Mouse (Mus musculus) left cerebral cortex, postnatal 10 days (tissue): ENCODE measurements around the gene Dhrs4. TPM values are rescaled to one million over a fixed set of nuclear protein-coding genes. Genes with fewer than 3 reads are reported as not detected.

Experiments
- DNase-seq, 2 experiments: peaks; one replicate each; pipeline ENCODE4 v3.0.0; 2021 to 2022; ENCODE audit warnings: low spot score in 2 of 2, mixed read lengths in 1 of 2; ENCODE audit errors: extremely low spot score in 1 of 2
- intact Hi-C: fragments of 180-260 bp; cut with DNase I; formaldehyde crosslinking; loops from one replicate; pipeline ENCODE4 v1.15.1; 2025
- total RNA-seq, 2 experiments: library from RNA; stranded (reverse); gene quantifications; 2 replicates each; pipeline ENCODE4 v1.2.3; 2021

Dhrs4 gene
- total RNA-seq, 2 experiments from 2014 or later = 11.6 to 12.9 TPM

GRCm38 (mm10) chr14:55477829-55478228, 729 bp upstream of the Dhrs4 start:
- intact Hi-C loops = no loop called here

DNA sequence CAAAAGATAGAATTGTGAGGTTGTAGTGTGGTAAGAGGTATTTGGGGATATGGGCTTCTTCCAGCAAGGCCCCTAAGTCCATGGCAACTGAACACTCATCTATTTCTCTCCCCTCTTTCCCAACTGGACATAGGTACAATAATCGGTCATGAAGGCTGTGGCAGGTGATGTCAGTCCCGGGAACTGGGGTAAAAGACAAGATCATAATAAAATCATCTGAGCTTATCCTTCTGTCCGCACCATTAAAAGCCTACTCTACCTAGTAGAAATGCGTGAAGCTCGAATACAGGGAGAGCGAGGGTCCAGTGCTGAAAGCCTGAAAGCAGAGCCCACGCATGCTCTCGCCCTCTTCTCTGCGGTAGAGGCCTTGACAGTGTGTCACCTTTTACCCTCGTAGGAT, 1.1 kb downstream of the Dhrs4 start:
- no peak for DNase-seq
- intact Hi-C loops = no loop called here

More at GRCm38 (mm10) chr14:55477829-55478228, 729 bp upstream of the Dhrs4 start:
- no peak for DNase-seq

DNA sequence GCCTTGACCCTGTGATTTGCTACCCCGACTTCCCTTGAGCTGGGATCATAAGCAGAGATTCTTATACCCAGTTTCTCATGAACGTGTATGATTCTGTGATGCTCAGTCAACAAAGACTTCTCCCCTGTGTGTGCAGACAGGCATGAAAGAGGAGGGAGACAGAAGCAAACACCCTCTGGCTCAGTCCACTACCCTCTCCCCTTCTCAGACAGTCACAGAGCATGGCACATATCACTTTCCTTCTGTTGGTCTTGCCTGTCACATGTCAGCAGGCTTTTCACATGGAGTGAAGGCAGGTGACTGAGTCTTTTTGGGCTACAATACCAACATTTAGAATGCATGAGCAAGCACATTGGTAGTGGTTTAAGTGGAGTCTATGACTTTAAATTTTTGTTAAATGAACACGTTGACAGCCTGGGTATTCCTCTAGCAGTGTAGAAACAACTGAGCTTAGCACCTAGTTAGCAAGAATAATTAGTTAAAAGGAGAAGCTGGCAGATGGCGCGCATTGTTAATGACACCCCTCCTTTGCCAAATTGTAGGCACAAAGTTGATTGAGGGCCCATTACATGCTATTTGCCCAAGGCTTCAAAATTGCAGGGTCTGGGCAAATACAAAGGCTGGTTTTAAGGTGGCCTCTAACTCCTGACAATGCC, 6.0 kb downstream of the Dhrs4 start:
- intact Hi-C loops = no loop called here
- no peak for DNase-seq

DNA sequence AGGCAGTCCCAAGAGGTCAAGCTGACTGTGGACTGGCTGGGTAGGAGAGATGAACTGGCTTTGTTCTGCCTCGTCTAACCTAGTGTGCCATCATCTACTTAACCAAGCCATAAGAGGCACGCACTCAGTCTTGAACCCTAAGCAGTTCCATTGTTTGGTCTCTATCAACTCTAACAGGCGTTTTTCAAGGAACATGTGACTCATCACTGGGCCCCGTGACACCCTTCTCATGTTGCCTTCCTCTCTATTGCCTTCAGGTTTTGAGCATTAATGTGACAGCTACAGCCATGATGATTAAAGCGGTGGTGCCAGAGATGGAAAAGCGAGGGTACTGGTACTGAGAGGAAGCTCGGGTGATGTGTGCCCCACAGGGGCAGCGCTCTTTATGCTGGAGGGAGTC, 8.3 kb downstream of the Dhrs4 start:
- intact Hi-C loops = no loop called here
- no peak for DNase-seq

DNA sequence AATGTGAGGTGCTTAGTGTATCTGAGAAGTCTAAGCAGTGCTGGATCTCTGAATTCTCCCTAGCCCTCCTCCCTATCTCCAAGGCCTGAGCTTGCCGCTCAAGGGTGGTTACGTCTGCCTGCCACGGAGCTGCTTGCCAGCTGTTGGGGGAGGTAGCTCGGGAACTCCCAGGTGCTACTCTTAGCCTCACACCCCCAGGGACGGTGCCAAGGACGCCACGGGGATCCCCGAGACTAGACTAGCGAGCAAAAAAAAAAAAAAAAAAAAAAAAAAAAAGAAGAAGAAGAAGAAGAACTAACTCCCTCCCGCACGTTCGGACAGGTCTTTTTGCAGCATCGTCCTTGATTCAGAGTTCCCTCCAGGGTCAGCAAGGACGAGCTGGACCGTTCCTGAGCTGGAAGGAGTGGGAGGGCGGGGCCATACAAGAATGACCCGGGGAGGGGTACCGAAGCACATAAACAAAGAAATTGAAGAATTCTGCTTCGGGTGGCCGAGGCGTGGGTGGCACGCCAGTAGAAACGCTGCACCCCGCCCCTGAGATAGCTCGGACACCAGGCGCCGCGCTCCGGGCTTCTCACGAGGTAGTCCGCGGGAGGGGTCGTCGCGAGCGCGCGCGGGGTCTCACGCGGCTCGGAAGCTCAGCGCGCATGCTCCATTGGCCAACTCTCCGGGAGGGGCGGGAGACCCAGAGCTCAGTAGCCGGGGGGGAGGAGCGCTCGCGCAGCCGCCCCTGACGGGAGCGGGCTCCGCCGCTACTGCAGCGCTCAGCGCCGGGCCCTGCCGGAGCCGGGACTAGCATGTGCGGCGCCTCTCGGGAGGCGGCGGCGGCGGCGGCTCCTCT, 12.0 kb downstream of the Dhrs4 start, which contains the start of gene Carmil3:
Carmil3 (plus strand) TSS at position 291 of the 841 bp plus-strand sequence.
- intact Hi-C loops = loop anchor here (5.0 to 10.0 kb wide), 2 partner anchors 218 to 336 kb away; no protein-coding TSS in a partner anchor
- peak; percentile 85 to 91 for DNase-seq

- intact Hi-C loops = loop anchor here (5.0 to 10.0 kb wide), 2 partner anchors 219 to 337 kb away; no protein-coding TSS in a partner anchor
Measured at GRCm38 (mm10) chr14:55491291-55491833, 12.8 kb downstream of the Dhrs4 start.

DNA sequence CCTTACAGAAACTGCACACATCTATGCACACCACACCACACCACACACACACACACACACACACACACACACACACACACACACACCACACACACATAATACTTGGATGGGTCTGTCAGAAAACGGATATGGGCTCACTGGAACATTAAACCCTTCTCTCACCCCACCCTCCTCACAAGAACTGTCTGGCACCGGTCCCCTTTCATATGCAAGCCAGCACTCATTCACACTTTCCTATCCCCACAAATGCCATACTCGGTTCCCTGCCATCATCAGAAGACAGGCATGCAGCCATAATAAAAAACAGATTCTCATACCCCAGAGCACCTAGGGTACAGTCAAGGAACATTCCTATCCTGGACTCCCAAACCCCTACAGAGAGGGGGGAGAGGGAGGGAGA, 13.5 kb downstream of the Dhrs4 start:
- DNase-seq = peak in 1 of 2 experiments; percentile 46

More at GRCm38 (mm10) chr14:55491291-55491833, 12.8 kb downstream of the Dhrs4 start:
- peak in 1 of 2 experiments; percentile 80 for DNase-seq

GRCm38 (mm10) chr14:55495509-55496240, 17.1 kb downstream of the Dhrs4 start:
- DNase-seq = peak in 1 of 2 experiments; percentile 40
- intact Hi-C loops = loop anchor here (2.0 to 10.0 kb wide), 3 partner anchors 42 to 341 kb away; no protein-coding TSS in a partner anchor

More for the DNA sequence above, 13.5 kb downstream of the Dhrs4 start:
- intact Hi-C loops = loop anchor here (5.0 to 10.0 kb wide), 2 partner anchors 220 to 337 kb away; no protein-coding TSS in a partner anchor

- intact Hi-C loops = loop anchor here (2.0 to 10.0 kb wide), 3 partner anchors 40 to 342 kb away; no protein-coding TSS in a partner anchor
- DNase-seq = peak in 1 of 2 experiments; percentile 35
Measured at GRCm38 (mm10) chr14:55496761-55497448, 18.3 kb downstream of the Dhrs4 start.

DNA sequence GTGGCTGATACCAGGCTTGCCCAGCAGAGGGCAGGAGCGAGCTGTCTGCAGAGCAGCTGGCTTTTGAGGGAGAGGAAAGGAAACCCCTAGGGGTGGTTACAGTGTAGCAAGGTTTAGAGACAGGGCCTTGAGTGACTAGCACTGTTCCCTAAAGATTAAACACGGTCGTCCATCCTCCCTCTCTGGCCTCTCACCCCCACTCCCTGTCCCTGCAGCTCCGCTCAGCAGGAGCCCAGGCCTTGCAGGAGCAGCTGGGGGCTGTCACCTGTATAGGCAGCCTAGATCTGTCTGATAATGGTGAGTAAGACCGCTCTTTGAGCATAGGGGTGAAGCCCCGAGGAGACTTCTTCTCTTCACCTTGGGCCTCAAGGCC, 18.9 kb downstream of the Dhrs4 start:
- peak; percentile 69 to 86 for DNase-seq
- intact Hi-C loops = loop anchor here (2.0 to 10.0 kb wide), 3 partner anchors 40 to 343 kb away; no protein-coding TSS in a partner anchor

DNA sequence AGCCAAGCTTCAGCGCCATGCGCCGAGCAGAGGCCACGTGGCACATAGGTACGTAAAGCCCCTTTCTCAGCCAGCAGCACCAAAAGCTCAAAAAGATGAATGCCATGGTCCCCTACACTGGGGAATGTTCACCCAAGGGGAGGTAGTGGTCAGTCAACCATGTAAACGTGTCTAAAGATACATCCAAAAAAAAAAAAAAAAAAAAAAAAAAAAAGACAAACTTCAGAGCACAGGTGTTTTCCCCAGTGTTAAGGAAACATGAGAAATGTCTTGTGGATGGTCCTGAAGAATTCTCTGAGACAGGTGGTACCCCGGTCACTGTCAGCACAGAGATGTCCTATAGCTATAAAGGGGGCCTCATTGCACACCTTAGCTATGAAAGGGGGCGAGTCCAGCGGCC, 27.1 kb downstream of the Dhrs4 start:
- DNase-seq = no peak
- intact Hi-C loops = no loop called here

- intact Hi-C loops = no loop called here
- no peak for DNase-seq
Measured at GRCm38 (mm10) chr14:55507801-55508200, 29.2 kb downstream of the Dhrs4 start.

DNA sequence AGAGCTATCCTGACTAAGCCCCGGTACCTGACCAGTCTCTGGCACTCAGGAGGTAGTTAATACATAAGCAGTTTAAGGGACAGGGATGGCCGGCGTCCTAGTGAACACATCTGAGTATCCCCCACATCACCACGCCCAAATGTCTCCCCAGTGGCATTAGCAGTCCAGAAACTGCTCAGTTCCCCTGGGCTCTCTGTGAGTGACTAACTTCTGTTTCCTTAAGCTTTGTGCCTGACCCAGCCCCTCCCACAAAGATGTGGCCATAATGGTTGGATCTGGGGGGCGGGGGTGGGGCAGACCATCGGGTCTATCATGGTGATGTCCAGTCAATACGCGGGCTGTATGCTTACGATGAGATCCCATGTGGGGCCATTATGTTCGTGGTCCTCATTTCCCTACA, 31.0 kb downstream of the Dhrs4 start:
- intact Hi-C loops = no loop called here
- DNase-seq = no peak

- intact Hi-C loops = no loop called here
- peak in 1 of 2 experiments; percentile 72 for DNase-seq
Measured at GRCm38 (mm10) chr14:55510125-55510731, 31.7 kb downstream of the Dhrs4 start, which contains the start of gene Cpne6. Gene Cpne6, plus strand, starts transcription at chr14:55510445.

DNA sequence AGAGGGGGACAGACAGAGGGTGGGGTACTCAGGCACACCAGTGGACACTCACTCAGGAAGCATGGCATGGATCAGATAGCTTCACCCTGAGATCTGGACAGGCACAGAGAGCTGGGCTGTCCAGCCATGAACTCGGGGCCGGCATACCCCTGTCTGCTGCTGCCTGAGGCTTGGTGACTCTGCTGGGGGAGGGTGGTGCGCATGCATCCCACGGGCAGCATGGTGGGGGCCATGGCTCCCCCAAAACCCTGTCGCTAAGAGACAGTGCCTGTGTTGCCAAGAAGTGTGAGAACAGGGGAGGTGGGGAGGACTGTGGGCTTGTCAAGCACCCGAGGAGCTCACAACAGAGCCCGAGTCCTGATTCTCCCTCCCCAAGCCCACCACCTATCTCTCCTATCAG, 32.5 kb downstream of the Dhrs4 start:
- DNase-seq = peak; percentile 57 to 65
- intact Hi-C loops = no loop called here

DNA sequence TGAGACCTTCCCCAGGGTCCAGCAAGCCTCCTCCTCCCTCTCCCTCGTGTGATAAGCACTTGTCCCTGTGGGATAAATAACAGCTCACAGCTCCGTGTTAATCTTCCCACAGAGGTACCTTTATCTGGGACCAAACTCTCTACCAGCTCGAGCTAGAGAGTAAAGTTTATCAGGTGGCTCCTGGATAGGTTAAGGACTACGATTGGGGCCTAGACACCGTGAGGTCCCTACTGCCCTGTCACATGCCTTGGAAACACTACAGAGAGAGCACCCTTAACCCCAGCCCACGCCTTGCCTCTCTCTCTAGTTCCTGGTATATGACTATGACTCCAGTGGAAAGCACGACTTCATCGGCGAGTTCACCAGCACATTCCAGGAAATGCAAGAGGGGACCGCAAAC, 35.4 kb downstream of the Dhrs4 start:
- intact Hi-C loops = no loop called here
- no peak for DNase-seq

GRCm38 (mm10) chr14:55515846-55516245, 37.3 kb downstream of the Dhrs4 start:
- DNase-seq = no peak
- intact Hi-C loops = no loop called here
